Mouse (Mus musculus) left cerebral cortex, postnatal 14 days (tissue): ENCODE results near the gene Slc29a3. TPM values are rescaled to one million over a fixed set of nuclear protein-coding genes. Genes with fewer than 3 reads are reported as not detected.

Experiments
- DNase-seq, 2 experiments: peaks; one replicate each; pipeline ENCODE4 v3.0.0; 2021 to 2022; ENCODE audit warnings: low spot score in 2 of 2, mixed read lengths in 1 of 2
- intact Hi-C: fragments of 180-260 bp; cut with DNase I; formaldehyde crosslinking; loops from one replicate; pipeline ENCODE4 v1.15.1; 2025
- total RNA-seq, 2 experiments: library from RNA; stranded (reverse); gene quantifications; 2 replicates each; pipeline ENCODE4 v1.2.3; 2021

The Slc29a3 gene
- total RNA-seq, 2 experiments from 2014 or later, result 16.6 to 17.2 TPM

DNA sequence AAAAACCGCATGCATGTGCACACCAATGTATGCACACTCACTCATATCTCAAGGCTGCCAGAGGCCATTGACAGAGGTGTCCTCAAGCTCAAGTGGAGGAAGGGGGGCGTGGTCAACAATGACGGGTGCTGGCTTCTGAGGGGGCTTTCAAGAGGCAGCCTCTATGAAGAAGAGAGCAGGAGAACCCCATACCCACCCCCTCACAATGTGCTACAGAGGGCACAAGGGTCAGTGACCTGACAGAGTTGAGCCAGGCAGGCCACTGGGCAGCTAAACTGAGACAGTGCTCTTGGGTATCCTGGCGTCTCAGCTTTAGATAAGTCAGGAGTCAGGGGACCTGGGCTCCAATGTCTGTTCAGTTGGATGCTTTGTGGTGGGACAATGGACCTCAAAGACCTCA is 63.2 kb downstream of the Slc29a3 start:
- DNase-seq, result no peak
- intact Hi-C loops, result no loop called here

DNA sequence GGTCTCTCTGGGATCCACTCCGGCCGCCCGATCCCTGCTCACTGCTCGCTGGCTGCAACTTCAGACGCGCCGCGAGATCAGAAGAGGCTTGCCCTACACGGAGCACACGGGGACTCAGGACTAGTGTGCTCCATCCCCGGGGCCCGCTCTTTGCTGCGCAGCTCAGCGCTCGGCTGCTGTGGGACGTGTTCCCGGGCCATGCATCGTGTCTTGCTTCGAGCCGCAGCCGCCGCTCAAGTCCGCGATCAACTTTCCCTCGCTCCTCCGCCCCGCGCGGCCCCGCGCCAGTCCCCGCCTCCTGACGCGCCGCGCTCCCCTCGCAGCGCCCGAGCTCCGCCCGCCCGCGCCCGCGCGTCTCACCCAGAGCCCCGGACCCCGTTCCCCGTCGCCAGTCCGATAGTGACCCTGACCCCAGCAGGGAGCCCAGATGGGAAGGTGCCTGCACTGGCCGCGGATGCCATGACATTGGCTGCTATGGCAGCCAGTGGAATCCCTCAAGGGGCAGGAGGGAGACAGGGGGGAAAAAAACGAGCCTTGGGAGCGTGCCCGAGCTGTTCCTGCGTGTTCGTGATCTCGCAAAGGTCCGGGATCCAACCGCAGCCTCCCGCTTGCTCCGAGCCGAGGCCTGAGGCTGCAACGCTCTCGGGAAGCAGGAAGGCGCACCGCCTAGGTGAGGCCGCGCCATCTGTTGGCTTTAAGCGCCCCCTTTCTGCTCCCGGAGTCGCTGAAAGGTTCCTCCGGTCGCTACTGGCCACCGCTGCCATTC is 65.4 kb downstream of the Slc29a3 start:
- DNase-seq, result peak; percentile 22 to 66
- intact Hi-C loops, result loop anchor here (2.0 kb wide), 1 partner anchor 156 kb away; no protein-coding TSS in a partner anchor

DNA sequence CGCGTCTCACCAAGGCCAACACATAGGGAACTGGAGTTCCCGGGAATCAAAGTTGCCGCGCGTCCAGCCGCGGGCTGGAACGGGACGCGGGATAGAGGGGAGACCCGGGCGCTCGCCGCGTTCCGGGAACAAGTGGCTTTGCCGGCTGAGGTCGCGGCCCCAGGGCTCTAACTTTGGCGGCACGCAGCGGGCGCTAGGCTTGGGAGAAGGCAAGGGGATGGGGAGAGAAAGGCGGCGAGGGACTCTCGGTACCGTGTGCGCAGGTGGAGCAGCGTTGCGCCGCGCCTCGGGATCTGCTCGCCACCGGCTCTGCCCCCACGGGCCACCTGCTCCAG is 66.0 kb downstream of the Slc29a3 start:
- intact Hi-C loops, result loop anchor here (2.0 kb wide), 1 partner anchor 156 kb away; no protein-coding TSS in a partner anchor
- no peak for DNase-seq

DNA sequence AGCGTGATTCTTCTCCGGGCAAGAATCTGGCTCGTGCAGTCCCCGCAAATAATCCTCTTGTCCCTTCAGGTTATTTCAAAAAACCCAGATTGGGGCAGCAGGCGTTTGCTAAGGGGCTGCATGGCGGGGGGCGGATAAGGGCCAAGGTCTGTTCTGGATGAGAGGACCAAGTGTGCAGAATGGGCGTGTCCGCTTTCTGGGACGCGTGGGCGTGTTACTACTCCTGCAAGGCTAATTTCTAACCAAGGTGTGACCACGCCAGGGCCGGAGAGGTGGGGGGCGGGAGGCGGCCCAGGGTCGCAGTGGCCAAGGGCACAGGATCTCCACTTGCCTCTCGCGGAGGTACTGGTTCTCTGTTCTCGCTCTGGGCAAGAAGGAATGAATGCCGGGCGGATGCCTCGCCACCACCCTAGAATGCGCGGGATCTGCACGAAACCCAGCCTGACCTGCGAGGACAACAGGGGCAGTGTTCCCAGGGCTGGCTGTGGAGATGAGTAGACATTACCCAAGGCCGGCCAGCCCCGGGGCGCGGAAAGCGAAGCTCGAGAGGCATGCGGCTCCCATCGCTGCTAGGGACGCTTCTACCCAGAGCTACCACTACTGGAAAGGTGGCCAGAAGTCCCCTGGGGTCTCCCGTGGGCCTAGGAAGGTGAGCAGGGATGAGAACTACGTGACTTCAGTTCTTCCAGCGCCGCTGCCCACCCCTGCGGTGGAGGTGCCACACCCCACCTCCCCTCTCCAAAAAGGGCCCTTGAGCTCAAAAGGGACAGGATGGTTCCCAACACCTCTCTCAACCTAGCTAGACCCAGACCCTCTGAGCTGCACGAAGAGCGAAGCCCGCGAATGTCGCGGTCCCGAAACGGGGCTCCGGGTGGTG is 66.6 kb downstream of the Slc29a3 start:
- DNase-seq, result no peak
- intact Hi-C loops, result loop anchor here (2.0 kb wide), 1 partner anchor 155 kb away; no protein-coding TSS in a partner anchor

DNA sequence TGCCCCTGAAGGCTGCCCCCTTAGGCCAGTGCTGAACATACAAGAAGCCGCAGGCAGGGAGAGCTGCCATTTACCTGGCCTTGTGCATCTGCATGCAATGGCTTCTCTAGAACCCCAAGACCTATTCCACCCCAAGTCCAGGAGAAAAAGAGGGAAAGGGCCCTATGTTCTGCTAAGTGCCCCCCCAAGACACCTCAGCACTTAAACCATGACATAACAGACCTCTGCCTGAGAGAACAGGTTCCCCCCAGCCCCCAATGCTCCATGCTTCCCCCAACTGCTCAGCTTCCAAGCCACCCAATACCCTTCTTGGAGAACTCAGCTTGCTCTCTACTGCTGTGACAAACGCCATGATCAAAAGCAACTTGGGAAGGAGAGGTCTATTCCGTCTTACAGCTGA is 73.7 kb downstream of the Slc29a3 start:
- intact Hi-C loops, result no loop called here

DNA sequence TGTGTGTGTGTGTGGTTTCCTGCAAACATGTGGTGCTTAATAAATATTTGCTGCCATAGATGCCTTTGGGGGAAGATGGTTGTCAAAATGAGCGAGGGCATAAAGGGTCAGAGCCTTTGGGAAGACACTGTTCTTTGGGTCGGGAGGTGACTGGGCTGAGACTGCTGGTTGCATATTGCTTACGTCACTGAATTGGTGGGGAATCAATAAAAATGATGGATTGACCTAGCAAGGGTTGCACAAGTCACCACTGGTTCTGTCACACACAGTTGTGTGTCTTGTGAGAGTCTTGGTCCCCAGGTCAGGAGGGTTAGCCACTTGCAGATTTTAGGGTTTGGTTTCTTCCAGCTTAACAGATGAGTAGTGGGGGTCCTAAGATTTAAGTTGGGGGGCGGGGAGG is 75.3 kb downstream of the Slc29a3 start:
- no peak for DNase-seq
- intact Hi-C loops, result no loop called here

More for the DNA sequence above, 73.7 kb downstream of the Slc29a3 start:
- no peak for DNase-seq

DNA sequence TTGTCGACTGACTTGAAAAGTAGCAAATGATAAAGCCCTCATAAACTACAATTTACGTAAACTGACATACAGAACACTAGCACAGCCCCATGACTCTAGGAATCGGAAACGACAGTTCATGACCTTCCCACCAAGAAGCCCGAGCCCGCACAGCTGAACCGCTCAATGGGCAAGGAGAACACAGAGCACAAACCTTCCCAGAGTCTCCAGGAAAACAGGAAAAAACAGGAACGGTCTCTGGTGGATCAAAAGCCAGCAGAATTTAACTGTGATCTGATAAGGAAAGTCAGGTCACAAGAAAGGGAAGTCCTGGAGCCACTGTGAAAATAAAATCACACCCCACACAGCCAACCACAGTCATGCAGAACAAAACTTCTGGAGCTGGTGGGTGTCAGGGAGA is 82.4 kb downstream of the Slc29a3 start:
- intact Hi-C loops, result no loop called here
- DNase-seq, result no peak

DNA sequence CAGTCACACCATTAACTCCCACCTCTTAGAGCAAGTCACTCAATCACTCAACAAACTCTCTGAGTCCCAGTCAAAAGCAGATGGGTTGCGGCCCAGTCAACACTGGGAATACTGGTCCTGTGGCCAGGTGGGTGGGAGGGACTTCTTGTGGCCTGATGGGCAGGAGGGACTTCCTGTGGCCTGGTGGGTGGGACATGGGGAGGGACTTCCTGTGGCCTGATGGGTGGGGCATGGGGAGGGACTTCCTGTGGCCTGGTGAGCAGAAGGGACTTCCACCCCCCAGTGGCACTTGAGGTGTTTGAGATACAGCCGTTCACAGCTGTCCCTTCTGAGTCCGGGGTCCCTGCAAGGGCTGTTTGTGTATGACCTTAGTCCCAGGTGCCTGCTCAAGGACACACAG is 84.0 kb downstream of the Slc29a3 start:
- no peak for DNase-seq
- intact Hi-C loops, result no loop called here

Other genes starting within 250 kb of the Slc29a3 start
- gene Cdh23, start 56.3 kb downstream of the Slc29a3 start, total RNA-seq, result 1 to 10 TPM; 1.5 to 2.0 TPM
- gene Unc5b, start 78.8 kb upstream of the Slc29a3 start, total RNA-seq, result 10 to 100 TPM in 1 of 2 experiments, 1 to 10 TPM in 1; 7.6 to 12.3 TPM